Mouse (Mus musculus) spleen, adult 10 weeks (tissue): Measurements from ENCODE around the gene Ndufs6. TPM values are rescaled to one million over a fixed set of nuclear protein-coding genes. Genes with fewer than 3 reads are reported as not detected.

Experiments used
- polyA plus RNA-seq: library from polyadenylated mRNA; stranded (reverse); fragments of 350-450 nt; fragmentation: Illumina TruSeq; extraction: RNeasy Lipid Tissue Mini Kit (QIAGEN cat#74804); gene quantifications from one replicate; pipeline ENCODE4 v1.2.3, GENCODE M21; 2015; ENCODE audit warnings: low replicate concordance; ENCODE audit not compliant: insufficient read depth

Ndufs6 gene
- polyA plus RNA-seq: 75.5 TPM

DNA sequence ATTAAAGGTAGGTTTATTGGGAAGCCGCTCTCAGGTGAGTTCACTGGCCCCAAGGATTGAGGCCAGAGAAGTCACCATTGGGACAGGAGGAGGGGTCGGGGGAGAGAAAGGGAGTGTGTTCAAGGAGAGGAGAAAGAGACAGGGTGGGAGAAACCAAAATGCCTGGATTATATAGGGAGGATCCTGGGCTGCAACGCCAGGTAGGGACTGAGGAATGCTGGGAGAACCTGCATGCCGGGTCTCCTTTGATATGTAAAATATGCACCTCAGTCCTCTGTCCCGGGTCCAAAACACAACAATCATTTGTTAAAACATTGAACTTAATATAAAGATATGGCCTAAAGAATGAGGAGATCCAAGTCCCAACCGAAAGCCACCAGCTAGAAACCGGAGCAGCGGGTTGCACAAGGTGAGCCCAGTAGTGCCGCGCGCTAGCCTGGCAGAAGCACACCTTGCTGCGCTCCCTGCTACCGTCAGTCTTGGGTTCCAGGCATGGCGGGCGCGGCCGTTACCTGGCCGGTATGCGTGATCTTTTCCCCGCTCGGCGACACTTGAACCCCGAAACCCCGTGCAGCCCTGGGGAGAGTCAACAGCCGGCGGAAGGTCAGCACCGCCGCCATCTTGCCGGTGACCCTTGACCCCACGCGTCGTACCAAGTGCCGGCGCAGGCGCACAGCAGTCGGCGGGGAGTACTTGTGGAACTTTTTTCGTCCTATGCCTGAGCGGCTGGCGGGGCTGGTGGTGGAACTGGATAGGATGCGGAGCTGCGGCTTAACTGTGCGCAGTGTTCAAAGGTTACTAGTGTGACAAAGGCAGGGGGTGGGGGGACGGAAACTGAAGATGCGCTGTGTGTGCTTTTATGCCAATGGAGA, at the start of gene Ndufs6, which contains the start of gene Mrpl36:
Ndufs6 (minus strand) TSS at position 716 of the 872 bp plus-strand sequence.
Mrpl36 (plus strand) TSS at position 687 of the 872 bp plus-strand sequence.

Other genes starting within 250 kb of the Ndufs6 start
- 0.47 TPM for gene Irx4, start 68.1 kb downstream of the Ndufs6 start, polyA plus RNA-seq
- 56.6 TPM for gene Mrpl36, start within 50 bp of the Ndufs6 start, polyA plus RNA-seq
- gene Lpcat1, start 138.7 kb upstream of the Ndufs6 start, polyA plus RNA-seq: 71.6 TPM
- gene Slc6a3, start 208.2 kb upstream of the Ndufs6 start, polyA plus RNA-seq: 0.23 TPM